Mouse (Mus musculus): Measurements from ENCODE around the gene Ppm1f. TPM values are rescaled to one million over a fixed set of nuclear protein-coding genes. Genes with fewer than 3 reads are reported as not detected.
A peak's percentile ranks its signal among the peaks of the same experiment; 100 is the strongest.

The Ppm1f gene
- polyA plus RNA-seq, 1 experiment from 2014 or later = 24.9 TPM

DNA sequence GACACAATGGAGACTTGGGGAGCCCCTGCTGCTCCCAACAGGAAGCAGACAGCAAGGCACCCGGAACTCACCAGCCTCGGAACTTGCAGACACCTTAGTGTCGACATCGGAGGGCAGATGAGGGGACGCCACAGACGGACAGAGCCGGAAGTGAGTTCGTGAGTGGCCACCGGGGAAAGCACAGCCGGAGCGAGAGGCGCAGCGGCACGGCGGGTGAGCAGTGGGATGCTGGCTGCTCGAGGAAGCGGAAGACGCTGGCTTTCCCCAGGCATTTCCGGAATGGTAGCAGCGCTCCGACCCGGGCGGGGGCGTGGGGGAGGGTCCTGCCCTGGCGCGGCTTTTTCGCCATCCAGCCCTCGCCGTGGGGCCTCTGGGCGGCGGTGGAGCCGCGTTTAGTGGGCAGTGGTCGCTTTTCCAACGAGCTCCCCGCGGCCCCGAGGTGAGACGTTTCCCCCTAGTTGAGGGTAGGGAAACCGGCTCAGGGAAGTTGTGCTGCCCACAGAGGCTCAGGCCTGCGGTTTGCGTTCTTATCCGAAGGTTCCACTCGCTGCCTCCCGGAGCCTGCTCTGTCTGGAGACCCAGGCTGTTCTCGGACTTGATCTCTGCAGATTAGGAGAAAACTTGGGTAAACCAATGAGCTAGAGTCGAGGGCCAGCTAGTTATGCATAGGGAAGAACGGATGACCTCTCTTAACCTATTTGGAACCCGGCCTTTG, 25.5 kb upstream of the Ppm1f start, which contains the start of the genes Top3b and Vpreb1:
Gene Top3b, plus strand, starts transcription at position 120 of the 715 bp plus-strand sequence.
Gene Vpreb1, minus strand, starts transcription at position 227 of the 715 bp plus-strand sequence.
- Histone ChIP-seq H3K27me3 (replicated peaks; ENCODE audit: insufficient read depth, low read length) (no peaks in the 10 kb centered on the region), H3K36me3 (ENCODE audit: insufficient read depth, low read length) (peaks cover 2% of the 10 kb centered on the region; the same call in 1 of the 2 replicates), H3K4me3 (ENCODE audit: low read depth, low read length) (peak within 1 kb of the TSS; percentile 70), H3K4me2 (replicated peaks; ENCODE audit: low read depth, low read length) (peak within 1 kb of the TSS; percentile 70), H3K9me3 (ENCODE audit: low read length) (no peaks in the 10 kb centered on the region), H3K9ac (replicated peaks; ENCODE audit: low read depth) (peak within 1 kb of the TSS; percentile 83), H3K27ac (ENCODE audit: low read length) (peak within 1 kb of the TSS; percentile 95), H3K4me1 (ENCODE audit: insufficient read depth, low read depth, low read length) (peaks cover 8% of the 10 kb centered on the region; the same call in 1 of the 2 replicates)
- ATAC-seq (peak; percentile 96), DNase-seq (ENCODE audit: low spot score) (peak; percentile 97)
- under 1% methylated on average over 43 of the region's 49 CpGs for WGBS
- TF ChIP-seq EP300 (IDR thresholded peaks at IDR 0.05) (no peak; the same call in 1 of the 2 replicates), CTCF (IDR thresholded peaks at IDR 0.05) (peak; percentile 55)

DNA sequence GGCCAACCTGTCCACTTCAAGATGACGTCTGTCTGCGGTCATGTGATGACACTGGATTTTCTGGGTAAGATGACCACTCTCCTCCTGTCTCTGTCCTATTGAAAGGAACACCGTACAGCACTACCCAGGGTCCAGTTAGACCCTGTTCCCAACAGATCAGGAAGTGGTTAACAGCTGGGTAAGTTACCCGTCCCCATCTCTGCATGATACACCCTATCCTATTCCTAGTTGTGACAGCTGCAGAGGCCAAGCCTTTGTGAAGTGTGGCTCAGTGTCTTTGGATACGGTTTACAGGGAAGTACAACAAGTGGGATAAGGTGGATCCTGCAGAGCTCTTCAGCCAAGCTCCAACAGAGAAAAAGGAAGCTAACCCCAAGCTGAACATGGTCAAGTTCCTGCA, 17.2 kb upstream of the Ppm1f start:
- TF ChIP-seq CTCF (IDR thresholded peaks at IDR 0.05) = no peak
- TF ChIP-seq EP300 (IDR thresholded peaks at IDR 0.05) = no peak
- Histone ChIP-seq H3K36me3 (ENCODE audit: insufficient read depth, low read length) (peaks cover 62% of the 10 kb centered on the region), H3K4me1 (ENCODE audit: insufficient read depth, low read depth, low read length) (no peaks in the 10 kb centered on the region), H3K9ac (replicated peaks; ENCODE audit: low read depth) (no peak overlapping the region), H3K4me3 (ENCODE audit: low read depth, low read length) (no peak overlapping the region), H3K9me3 (ENCODE audit: low read length) (no peaks in the 10 kb centered on the region), H3K4me2 (replicated peaks; ENCODE audit: low read depth, low read length) (no peak overlapping the region), H3K27me3 (replicated peaks; ENCODE audit: insufficient read depth, low read length) (no peaks in the 10 kb centered on the region), H3K27ac (ENCODE audit: low read length) (no peak overlapping the region)
- DNase-seq (ENCODE audit: low spot score) (no peak), ATAC-seq (no peak)
- 89% methylated on average over 5 of the region's 5 CpGs for WGBS

DNA sequence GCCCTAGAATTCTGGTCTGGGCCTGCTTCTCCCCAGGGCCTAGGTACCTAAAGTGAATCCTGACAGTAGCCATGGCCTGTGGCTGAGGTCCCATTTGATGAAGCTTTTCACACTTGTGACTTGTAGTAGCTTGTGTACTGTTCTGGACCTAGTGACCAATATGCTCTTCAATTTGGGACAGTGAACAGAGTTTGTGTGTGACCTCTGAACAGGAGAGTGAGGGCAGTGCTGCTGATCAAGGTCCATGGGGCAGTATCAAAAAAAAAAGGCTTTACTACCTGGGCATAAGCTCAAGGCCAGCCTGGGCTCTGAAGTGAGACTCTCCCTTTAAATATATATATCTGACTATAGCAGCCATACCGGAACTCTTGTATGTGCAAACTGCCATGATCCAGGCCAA, 7.9 kb upstream of the Ppm1f start:
- DNase-seq (ENCODE audit: low spot score) = no peak
- 91% methylated on average over 1 of the region's 1 CpGs for WGBS

DNA sequence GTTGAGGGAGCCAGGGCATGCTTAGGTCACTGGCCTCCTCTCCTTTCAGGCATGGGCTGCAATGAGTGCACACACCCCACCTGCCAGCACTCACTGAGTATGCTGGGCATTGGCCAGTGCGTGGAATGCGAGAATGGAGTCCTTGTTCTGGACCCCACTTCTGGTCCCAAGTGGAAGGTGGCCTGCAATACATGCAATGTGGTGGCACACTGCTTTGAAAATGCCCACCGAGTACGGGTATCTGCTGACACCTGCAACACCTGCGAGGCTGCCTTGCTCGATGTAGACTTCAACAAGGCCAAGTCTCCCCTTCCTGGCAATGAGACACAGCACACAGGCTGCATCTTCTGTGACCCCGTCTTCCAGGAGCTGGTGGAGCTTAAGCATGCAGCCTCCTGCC, 3.9 kb upstream of the Ppm1f start:
- Histone ChIP-seq H3K9me3 (ENCODE audit: low read length) (no peaks in the 10 kb centered on the region), H3K4me2 (replicated peaks; ENCODE audit: low read depth, low read length) (no peak overlapping the region), H3K36me3 (ENCODE audit: insufficient read depth, low read length) (peaks cover 37% of the 10 kb centered on the region), H3K9ac (replicated peaks; ENCODE audit: low read depth) (no peak overlapping the region), H3K27ac (ENCODE audit: low read length) (no peak overlapping the region), H3K4me1 (ENCODE audit: insufficient read depth, low read depth, low read length) (peaks cover 9% of the 10 kb centered on the region), H3K27me3 (replicated peaks; ENCODE audit: insufficient read depth, low read length) (no peaks in the 10 kb centered on the region), H3K4me3 (ENCODE audit: low read depth, low read length) (no peak overlapping the region)
- no peak for ATAC-seq
- 95% methylated on average over 7 of the region's 7 CpGs for WGBS
- TF ChIP-seq EP300 (IDR thresholded peaks at IDR 0.05) (no peak), CTCF (IDR thresholded peaks at IDR 0.05) (no peak)
- DNase-seq (ENCODE audit: low spot score) = no peak

More for the DNA sequence above, 7.9 kb upstream of the Ppm1f start:
- H3K27me3 ChIP-seq (replicated peaks; ENCODE audit: insufficient read depth, low read length) = no peaks in the 10 kb centered on the region
- ATAC-seq = no peak
- no peak overlapping the region for H3K9ac ChIP-seq (replicated peaks; ENCODE audit: low read depth)
- H3K4me2 ChIP-seq (replicated peaks; ENCODE audit: low read depth, low read length) = no peak overlapping the region
- H3K27ac ChIP-seq (ENCODE audit: low read length) = no peak overlapping the region
- H3K9me3 ChIP-seq (ENCODE audit: low read length) = no peaks in the 10 kb centered on the region
- H3K4me3 ChIP-seq (ENCODE audit: low read depth, low read length) = no peak overlapping the region
- TF ChIP-seq CTCF (IDR thresholded peaks at IDR 0.05) (no peak), EP300 (IDR thresholded peaks at IDR 0.05) (no peak)
- H3K36me3 ChIP-seq (ENCODE audit: insufficient read depth, low read length) = peaks cover 66% of the 10 kb centered on the region
- H3K4me1 ChIP-seq (ENCODE audit: insufficient read depth, low read depth, low read length) = no peaks in the 10 kb centered on the region

DNA sequence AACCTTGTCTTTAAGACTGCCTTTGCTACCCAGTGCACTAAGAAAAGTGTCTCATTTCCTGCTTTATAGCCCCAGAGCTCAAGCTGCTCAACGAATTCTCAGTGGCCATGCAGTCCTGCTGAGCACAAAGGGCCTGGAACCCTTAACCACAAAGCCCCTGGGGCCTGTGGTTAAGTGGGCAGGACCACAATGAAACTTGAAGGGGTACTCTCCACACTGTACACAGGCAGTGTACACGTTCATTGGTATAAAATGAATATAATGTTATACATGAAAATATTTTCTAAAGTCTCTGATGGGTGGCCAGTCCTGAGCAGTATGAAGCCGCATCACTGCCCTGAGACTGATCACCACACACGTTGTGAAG, 271 bp upstream of the Ppm1f start:
- DNase-seq (ENCODE audit: low spot score) (no peak), ATAC-seq (no peak)
- no peak overlapping the region for H3K9ac ChIP-seq (replicated peaks; ENCODE audit: low read depth)
- peaks cover 14% of the 10 kb centered on the region for H3K36me3 ChIP-seq (ENCODE audit: insufficient read depth, low read length)
- peak overlapping the region; percentile 73 for H3K27ac ChIP-seq (ENCODE audit: low read length)
- WGBS = 22% methylated on average over 4 of the region's 4 CpGs
- TF ChIP-seq EP300 (IDR thresholded peaks at IDR 0.05) = no peak
- TF ChIP-seq CTCF (IDR thresholded peaks at IDR 0.05) = no peak
- no peak overlapping the region for H3K4me3 ChIP-seq (ENCODE audit: low read depth, low read length)
- peaks cover 10% of the 10 kb centered on the region for H3K4me1 ChIP-seq (ENCODE audit: insufficient read depth, low read depth, low read length)
- H3K9me3 ChIP-seq (ENCODE audit: low read length) = no peaks in the 10 kb centered on the region
- no peaks in the 10 kb centered on the region for H3K27me3 ChIP-seq (replicated peaks; ENCODE audit: insufficient read depth, low read length)
- H3K4me2 ChIP-seq (replicated peaks; ENCODE audit: low read depth, low read length) = no peak overlapping the region

DNA sequence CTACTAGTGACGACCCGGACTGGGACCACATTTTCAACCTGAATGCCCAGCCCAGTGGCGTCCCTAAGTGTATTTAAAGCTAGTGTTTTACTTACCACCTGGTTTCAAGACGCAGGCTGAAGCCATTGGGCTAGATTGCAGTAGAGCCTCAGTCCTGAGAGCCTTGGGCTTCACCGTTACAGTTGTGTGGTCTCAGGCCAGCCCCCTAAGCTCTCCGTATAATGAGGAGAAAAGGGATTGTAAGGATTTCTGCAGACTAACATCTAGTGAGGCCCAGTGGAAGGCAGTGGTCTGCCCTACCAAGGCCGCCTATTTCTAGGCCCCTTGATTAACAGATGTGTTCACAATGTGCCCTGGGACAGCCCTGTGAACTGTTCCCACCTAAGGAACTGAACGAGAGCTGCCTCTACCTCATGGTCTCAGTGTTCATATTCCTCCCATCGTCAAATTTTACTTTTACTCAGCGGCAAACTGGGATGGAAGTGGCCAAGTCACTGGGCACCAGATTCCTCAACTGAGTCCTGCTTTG, 851 bp downstream of the Ppm1f start:
- Histone ChIP-seq H3K4me2 (replicated peaks; ENCODE audit: low read depth, low read length) (peak overlapping the region; percentile 65), H3K9ac (replicated peaks; ENCODE audit: low read depth) (peak overlapping the region; percentile 59), H3K27me3 (replicated peaks; ENCODE audit: insufficient read depth, low read length) (no peaks in the 10 kb centered on the region), H3K4me1 (ENCODE audit: insufficient read depth, low read depth, low read length) (peaks cover 10% of the 10 kb centered on the region), H3K36me3 (ENCODE audit: insufficient read depth, low read length) (peaks cover 7% of the 10 kb centered on the region; the same call in 1 of the 2 replicates), H3K9me3 (ENCODE audit: low read length) (no peaks in the 10 kb centered on the region), H3K27ac (ENCODE audit: low read length) (peak overlapping the region; percentile 81), H3K4me3 (ENCODE audit: low read depth, low read length) (peak overlapping the region; percentile 49)
- ATAC-seq (no peak), DNase-seq (ENCODE audit: low spot score) (no peak)
- TF ChIP-seq CTCF (IDR thresholded peaks at IDR 0.05) (no peak), EP300 (IDR thresholded peaks at IDR 0.05) (no peak)
- 17% methylated on average over 10 of the region's 10 CpGs for WGBS
